Mouse (Mus musculus): Measurements from ENCODE around the gene Wbp2. TPM values are rescaled to one million over a fixed set of nuclear protein-coding genes. Genes with fewer than 3 reads are reported as not detected.
A peak's percentile ranks its signal among the peaks of the same experiment; 100 is the strongest.

The Wbp2 gene
- polyA plus RNA-seq, 1 experiment = 334 TPM

- H3K4me3 ChIP-seq (ENCODE audit: low read depth, low read length) = peak overlapping the region; percentile 80
- H3K36me3 ChIP-seq (ENCODE audit: control insufficient read depth, insufficient read depth, low read length) = no peaks in the 10 kb centered on the region
- 16% methylated on average over 19 of the region's 19 CpGs for WGBS
- peaks cover 18% of the 10 kb centered on the region for H3K27me3 ChIP-seq (ENCODE audit: control insufficient read depth, insufficient read depth, low read length)
- TF ChIP-seq POLR2A (IDR thresholded peaks at IDR 0.05; ENCODE audit: low read depth, low read length) (no peak), CTCF (IDR thresholded peaks at IDR 0.05; ENCODE audit: extremely low read depth, insufficient read length, insufficient replicate concordance, low read depth, low read length) (no peak)
- H3K27ac ChIP-seq (ENCODE audit: insufficient read depth, low read depth, low read length) = peak overlapping the region; percentile 82; the same call in 1 of the 2 replicates
- peaks cover 28% of the 10 kb centered on the region for H3K4me1 ChIP-seq (ENCODE audit: control insufficient read depth, insufficient read depth, insufficient read length, low read length)
These were observed 21.0 kb upstream of the Wbp2 start for GRCm38 (mm10) chr11:116107777-116108285.

GRCm38 (mm10) chr11:116106963-116107776 is 20.4 kb upstream of the Wbp2 start:
- no peaks in the 10 kb centered on the region for H3K36me3 ChIP-seq (ENCODE audit: control insufficient read depth, insufficient read depth, low read length)
- H3K4me3 ChIP-seq (ENCODE audit: low read depth, low read length) = peak overlapping the region; percentile 80
- H3K27me3 ChIP-seq (ENCODE audit: control insufficient read depth, insufficient read depth, low read length) = peaks cover 18% of the 10 kb centered on the region
- 54% methylated on average over 14 of the region's 14 CpGs for WGBS
- no peak overlapping the region for H3K27ac ChIP-seq (ENCODE audit: insufficient read depth, low read depth, low read length)
- TF ChIP-seq CTCF (IDR thresholded peaks at IDR 0.05; ENCODE audit: extremely low read depth, insufficient read length, insufficient replicate concordance, low read depth, low read length) = no peak
- no peak for TF ChIP-seq POLR2A (IDR thresholded peaks at IDR 0.05; ENCODE audit: low read depth, low read length)
- peaks cover 28% of the 10 kb centered on the region for H3K4me1 ChIP-seq (ENCODE audit: control insufficient read depth, insufficient read depth, insufficient read length, low read length)

- peaks cover 28% of the 10 kb centered on the region for H3K4me1 ChIP-seq (ENCODE audit: control insufficient read depth, insufficient read depth, insufficient read length, low read length)
- 61% methylated on average over 32 of the region's 32 CpGs for WGBS
- H3K27me3 ChIP-seq (ENCODE audit: control insufficient read depth, insufficient read depth, low read length) = peaks cover 18% of the 10 kb centered on the region
- H3K36me3 ChIP-seq (ENCODE audit: control insufficient read depth, insufficient read depth, low read length) = no peaks in the 10 kb centered on the region
- no peak overlapping the region for H3K4me3 ChIP-seq (ENCODE audit: low read depth, low read length)
- no peak for TF ChIP-seq POLR2A (IDR thresholded peaks at IDR 0.05; ENCODE audit: low read depth, low read length)
- H3K27ac ChIP-seq (ENCODE audit: insufficient read depth, low read depth, low read length) = no peak overlapping the region
These were observed 19.6 kb upstream of the Wbp2 start for GRCm38 (mm10) chr11:116106154-116106962.

- Histone ChIP-seq H3K36me3 (ENCODE audit: control insufficient read depth, insufficient read depth, low read length) (no peaks in the 10 kb centered on the region), H3K4me1 (ENCODE audit: control insufficient read depth, insufficient read depth, insufficient read length, low read length) (peaks cover 34% of the 10 kb centered on the region), H3K27ac (ENCODE audit: insufficient read depth, low read depth, low read length) (no peak overlapping the region), H3K4me3 (ENCODE audit: low read depth, low read length) (no peak overlapping the region), H3K27me3 (ENCODE audit: control insufficient read depth, insufficient read depth, low read length) (peaks cover 16% of the 10 kb centered on the region)
- WGBS = 89% methylated on average over 2 of the region's 2 CpGs
- TF ChIP-seq POLR2A (IDR thresholded peaks at IDR 0.05; ENCODE audit: low read depth, low read length) (no peak), CTCF (IDR thresholded peaks at IDR 0.05; ENCODE audit: extremely low read depth, insufficient read length, insufficient replicate concordance, low read depth, low read length) (no peak)
These were observed 18.3 kb upstream of the Wbp2 start for GRCm38 (mm10) chr11:116105065-116105464.

- H3K4me1 ChIP-seq (ENCODE audit: control insufficient read depth, insufficient read depth, insufficient read length, low read length) = peaks cover 27% of the 10 kb centered on the region
These were observed 17.3 kb upstream of the Wbp2 start for GRCm38 (mm10) chr11:116104006-116104646.

GRCm38 (mm10) chr11:116103572-116103971 is 16.8 kb upstream of the Wbp2 start:
- Histone ChIP-seq H3K27ac (ENCODE audit: insufficient read depth, low read depth, low read length) (peak overlapping the region; percentile 38), H3K4me3 (ENCODE audit: low read depth, low read length) (no peak overlapping the region), H3K36me3 (ENCODE audit: control insufficient read depth, insufficient read depth, low read length) (no peaks in the 10 kb centered on the region), H3K4me1 (ENCODE audit: control insufficient read depth, insufficient read depth, insufficient read length, low read length) (peaks cover 27% of the 10 kb centered on the region), H3K27me3 (ENCODE audit: control insufficient read depth, insufficient read depth, low read length) (peaks cover 1% of the 10 kb centered on the region; the same call in 1 of the 2 replicates)
- 52% methylated on average over 12 of the region's 12 CpGs for WGBS
- TF ChIP-seq POLR2A (IDR thresholded peaks at IDR 0.05; ENCODE audit: low read depth, low read length) (no peak), CTCF (IDR thresholded peaks at IDR 0.05; ENCODE audit: extremely low read depth, insufficient read length, insufficient replicate concordance, low read depth, low read length) (no peak)

More at GRCm38 (mm10) chr11:116104006-116104646, 17.3 kb upstream of the Wbp2 start:
- 34% methylated on average over 14 of the region's 14 CpGs for WGBS
- H3K36me3 ChIP-seq (ENCODE audit: control insufficient read depth, insufficient read depth, low read length) = no peaks in the 10 kb centered on the region
- no peak for TF ChIP-seq CTCF (IDR thresholded peaks at IDR 0.05; ENCODE audit: extremely low read depth, insufficient read length, insufficient replicate concordance, low read depth, low read length)
- no peak for TF ChIP-seq POLR2A (IDR thresholded peaks at IDR 0.05; ENCODE audit: low read depth, low read length)
- H3K27ac ChIP-seq (ENCODE audit: insufficient read depth, low read depth, low read length) = peak overlapping the region; percentile 59
- no peak overlapping the region for H3K4me3 ChIP-seq (ENCODE audit: low read depth, low read length)
- peaks cover 7% of the 10 kb centered on the region for H3K27me3 ChIP-seq (ENCODE audit: control insufficient read depth, insufficient read depth, low read length)

Measured in small intestine, adult 2 months (tissue).